Mouse (Mus musculus) midbrain, embryonic 11.5 days (tissue): ENCODE data around the gene Myrfl. TPM values are rescaled to one million over a fixed set of nuclear protein-coding genes. Genes with fewer than 3 reads are reported as not detected.

Experiments
- ATAC-seq: fragments of 200-750 bp; cut with Nextera tagmentation; 2 replicates; pipeline ENCODE4 v1.8.0; 2017; ENCODE audit warnings: moderate TSS enrichment, moderate library complexity; ENCODE audit not compliant: low FRiP score
- DNase-seq: peaks from one replicate; pipeline ENCODE4 v3.0.0; 2015; ENCODE audit warnings: low spot score; ENCODE audit errors: missing footprints
- H3K27ac ChIP-seq: fragments of 300-500 bp; sonication (generic); 2 replicates; pipeline ENCODE4 v1.5.1; 2014; ENCODE audit warnings: low read depth, low read length
- H3K27me3 ChIP-seq: fragments of 300-500 bp; sonication (generic); 2 replicates; pipeline ENCODE4 v1.6.1; 2014; ENCODE audit warnings: mild to moderate bottlenecking, low read length, moderate library complexity, mixed read lengths; ENCODE audit not compliant: control insufficient read depth, insufficient read depth
- H3K36me3 ChIP-seq: fragments of 300-500 bp; sonication (generic); 2 replicates; pipeline ENCODE4 v1.6.1; 2014; ENCODE audit warnings: mild to moderate bottlenecking, low read length, moderate library complexity, mixed read lengths; ENCODE audit not compliant: control insufficient read depth, insufficient read depth
- H3K4me1 ChIP-seq: fragments of 300-500 bp; sonication (generic); 2 replicates; pipeline ENCODE4 v1.6.1; 2014; ENCODE audit warnings: low read length; ENCODE audit not compliant: control insufficient read depth, insufficient read depth
- H3K4me2 ChIP-seq: fragments of 300-500 bp; sonication (generic); 2 replicates; pipeline ENCODE4 v1.6.1; 2014; ENCODE audit warnings: mild to moderate bottlenecking, moderate library complexity
- H3K4me3 ChIP-seq: fragments of 300-500 bp; sonication (generic); 2 replicates; pipeline ENCODE4 v1.5.1; 2014; ENCODE audit warnings: low read depth, low read length
- H3K9ac ChIP-seq: fragments of 300-500 bp; sonication (generic); 2 replicates; pipeline ENCODE4 v1.6.1; 2014; ENCODE audit warnings: low read length
- H3K9me3 ChIP-seq: fragments of 300-500 bp; sonication (generic); 2 replicates; pipeline ENCODE4 v1.6.1; 2016; ENCODE audit warnings: low read length; ENCODE audit not compliant: control insufficient read depth
- WGBS: fragments of 180-500 bp; shearing (Covaris S2); extraction: QIAGEN DNeasy Blood & Tissue Kit; methylation state at CpG from one replicate; pipeline ENCODE4 v1.1.7; 2014; 5-methylcytosine and 5-hydroxymethylcytosine counted together
- polyA plus RNA-seq: library from polyadenylated mRNA; unstranded; fragments of >200 nt; fragmentation: Nextera tagmentation; extraction: Ambion mirVana; gene quantifications from 2 replicates; pipeline ENCODE4 v1.2.1, GENCODE M21; 2014

Gene Myrfl
- polyA plus RNA-seq, 1 experiment from 2014 or later, result 0.23 TPM

GRCm38 (mm10) chr10:116894540-116894939 is 2.2 kb downstream of the Myrfl start:
- Histone ChIP-seq H3K27me3 (no peaks in the 10 kb centered on the region), H3K9me3 (no peaks in the 10 kb centered on the region), H3K4me2 (no peak overlapping the region), H3K4me3 (no peak overlapping the region), H3K4me1 (no peaks in the 10 kb centered on the region), H3K27ac (no peak overlapping the region), H3K36me3 (no peaks in the 10 kb centered on the region), H3K9ac (no peak overlapping the region)
- no peak for ATAC-seq
- 86% methylated on average over 6 of the region's 6 CpGs for WGBS
- DNase-seq, result no peak

- H3K4me1 ChIP-seq, result no peaks in the 10 kb centered on the region
- no peaks in the 10 kb centered on the region for H3K27me3 ChIP-seq
- no peaks in the 10 kb centered on the region for H3K36me3 ChIP-seq
- ATAC-seq (no peak), DNase-seq (no peak)
- H3K4me2 ChIP-seq, result no peak overlapping the region
- no peak overlapping the region for H3K27ac ChIP-seq
- no peaks in the 10 kb centered on the region for H3K9me3 ChIP-seq
- WGBS, result 28% methylated on average over 3 of the region's 3 CpGs
- no peak overlapping the region for H3K4me3 ChIP-seq
- no peak overlapping the region for H3K9ac ChIP-seq
Observed at GRCm38 (mm10) chr10:116893753-116894152, 3.0 kb downstream of the Myrfl start.

- no peak overlapping the region for H3K4me2 ChIP-seq
- ATAC-seq, result peak; percentile 70
- no peak for DNase-seq
- H3K9me3 ChIP-seq, result no peaks in the 10 kb centered on the region
- no peaks in the 10 kb centered on the region for H3K27me3 ChIP-seq
- H3K4me3 ChIP-seq, result no peak overlapping the region
- no peaks in the 10 kb centered on the region for H3K4me1 ChIP-seq
- 49% methylated on average over 5 of the region's 5 CpGs for WGBS
- H3K9ac ChIP-seq, result no peak overlapping the region
- no peaks in the 10 kb centered on the region for H3K36me3 ChIP-seq
- H3K27ac ChIP-seq, result no peak overlapping the region
Observed at GRCm38 (mm10) chr10:116890587-116890986, 6.1 kb downstream of the Myrfl start.

- no peak overlapping the region for H3K9ac ChIP-seq
- ATAC-seq (no peak), DNase-seq (peak; percentile 21)
- no peaks in the 10 kb centered on the region for H3K9me3 ChIP-seq
- 81% methylated on average over 3 of the region's 3 CpGs for WGBS
- no peak overlapping the region for H3K4me3 ChIP-seq
- no peaks in the 10 kb centered on the region for H3K27me3 ChIP-seq
- no peaks in the 10 kb centered on the region for H3K4me1 ChIP-seq
- H3K4me2 ChIP-seq, result no peak overlapping the region
- H3K36me3 ChIP-seq, result no peaks in the 10 kb centered on the region
- H3K27ac ChIP-seq, result no peak overlapping the region
Observed at GRCm38 (mm10) chr10:116884552-116884951, 12.2 kb downstream of the Myrfl start.

GRCm38 (mm10) chr10:116883531-116883930 is 13.2 kb downstream of the Myrfl start:
- no peak overlapping the region for H3K4me2 ChIP-seq
- 78% methylated on average over 5 of the region's 5 CpGs for WGBS
- no peaks in the 10 kb centered on the region for H3K27me3 ChIP-seq

GRCm38 (mm10) chr10:116877436-116877835 is 19.3 kb downstream of the Myrfl start:
- no peaks in the 10 kb centered on the region for H3K9me3 ChIP-seq
- DNase-seq (no peak), ATAC-seq (no peak)
- H3K27ac ChIP-seq, result no peak overlapping the region
- no peak overlapping the region for H3K9ac ChIP-seq
- no peak overlapping the region for H3K4me3 ChIP-seq
- WGBS, result 89% methylated on average over 4 of the region's 4 CpGs
- no peaks in the 10 kb centered on the region for H3K27me3 ChIP-seq
- H3K4me1 ChIP-seq, result no peaks in the 10 kb centered on the region
- no peak overlapping the region for H3K4me2 ChIP-seq
- H3K36me3 ChIP-seq, result no peaks in the 10 kb centered on the region

More at GRCm38 (mm10) chr10:116883531-116883930, 13.2 kb downstream of the Myrfl start:
- no peaks in the 10 kb centered on the region for H3K9me3 ChIP-seq
- no peak overlapping the region for H3K9ac ChIP-seq
- no peak overlapping the region for H3K4me3 ChIP-seq
- no peaks in the 10 kb centered on the region for H3K4me1 ChIP-seq
- no peak overlapping the region for H3K27ac ChIP-seq
- ATAC-seq (no peak), DNase-seq (peak; percentile 69)
- H3K36me3 ChIP-seq, result no peaks in the 10 kb centered on the region

- no peaks in the 10 kb centered on the region for H3K27me3 ChIP-seq
- H3K4me3 ChIP-seq, result no peak overlapping the region
- DNase-seq (no peak), ATAC-seq (no peak)
- no peak overlapping the region for H3K4me2 ChIP-seq
- no peak overlapping the region for H3K27ac ChIP-seq
- no peak overlapping the region for H3K9ac ChIP-seq
- WGBS, result 88% methylated on average over 9 of the region's 9 CpGs
- H3K4me1 ChIP-seq, result no peaks in the 10 kb centered on the region
- no peaks in the 10 kb centered on the region for H3K36me3 ChIP-seq
- H3K9me3 ChIP-seq, result no peaks in the 10 kb centered on the region
Observed at GRCm38 (mm10) chr10:116874490-116874889, 22.2 kb downstream of the Myrfl start.

GRCm38 (mm10) chr10:116872016-116872410 is 24.7 kb downstream of the Myrfl start:
- ATAC-seq (no peak), DNase-seq (no peak)
- Histone ChIP-seq H3K27ac (no peak overlapping the region), H3K4me2 (no peak overlapping the region), H3K9ac (no peak overlapping the region), H3K4me3 (no peak overlapping the region), H3K36me3 (no peaks in the 10 kb centered on the region), H3K4me1 (no peaks in the 10 kb centered on the region), H3K9me3 (no peaks in the 10 kb centered on the region), H3K27me3 (no peaks in the 10 kb centered on the region)
- WGBS, result 80% methylated on average over 14 of the region's 14 CpGs

- DNase-seq (no peak), ATAC-seq (no peak)
- 90% methylated on average over 12 of the region's 12 CpGs for WGBS
- no peak overlapping the region for H3K9ac ChIP-seq
- no peak overlapping the region for H3K27ac ChIP-seq
- no peaks in the 10 kb centered on the region for H3K36me3 ChIP-seq
- H3K4me3 ChIP-seq, result no peak overlapping the region
- no peaks in the 10 kb centered on the region for H3K4me1 ChIP-seq
- H3K9me3 ChIP-seq, result no peaks in the 10 kb centered on the region
- no peak overlapping the region for H3K4me2 ChIP-seq
- H3K27me3 ChIP-seq, result no peaks in the 10 kb centered on the region
Observed at GRCm38 (mm10) chr10:116871329-116872015, 25.2 kb downstream of the Myrfl start.
